Mouse (Mus musculus): ENCODE measurements around the gene 4930451I11Rik.

DNA sequence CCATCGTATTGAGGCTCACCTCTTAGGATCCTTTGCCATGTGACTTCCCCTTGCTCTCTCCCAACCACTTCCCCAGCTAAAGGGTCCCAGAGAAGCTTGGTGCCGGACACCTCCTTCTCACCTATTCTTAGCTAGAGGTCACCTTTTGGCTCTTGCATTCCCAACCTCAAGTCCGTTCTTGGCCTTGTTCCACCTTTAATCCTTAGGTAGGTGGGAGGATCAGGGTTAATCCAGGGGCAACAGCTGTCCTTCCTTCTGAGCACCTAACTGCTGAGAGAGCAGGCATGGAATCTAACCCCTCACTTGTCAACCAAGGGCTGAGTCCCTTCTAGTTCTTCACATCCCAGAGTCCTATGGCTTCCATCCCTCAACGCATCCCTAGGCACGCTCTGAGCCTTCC, 5.5 kb downstream of the 4930451I11Rik start:
- TF ChIP-seq CTCF (IDR thresholded peaks at IDR 0.05 in 2 of 3, conservative IDR thresholded peaks at IDR 0.05 in 1 of 3; ENCODE audit: control insufficient read depth in 1 of 3, insufficient read depth in 1 of 3, low read depth in 2 of 3, low read length in 3 of 3, poor library complexity in 1 of 3, severe bottlenecking in 1 of 3) = no peak
- no peak for TF ChIP-seq POLR2A (IDR thresholded peaks at IDR 0.05; ENCODE audit: control insufficient read depth in 1 of 2, insufficient read depth in 1 of 2, low read depth in 1 of 2, low read length in 2 of 2, poor library complexity in 1 of 2)
- no peak for TF ChIP-seq TBP (IDR thresholded peaks at IDR 0.05; ENCODE audit: low read depth, low read length)
- TF ChIP-seq TCF12 (IDR thresholded peaks at IDR 0.05; ENCODE audit: low read depth, low read length) = no peak

Measured in MEL (cell line).